Mouse (Mus musculus): ENCODE measurements around the gene Ugt1a2.
"Not testable (repeated sequence)": the region's sequence is repeated elsewhere in the genome, so short reads cannot be mapped to it uniquely, and the experiment has no call there.

The Ugt1a2 gene

DNA sequence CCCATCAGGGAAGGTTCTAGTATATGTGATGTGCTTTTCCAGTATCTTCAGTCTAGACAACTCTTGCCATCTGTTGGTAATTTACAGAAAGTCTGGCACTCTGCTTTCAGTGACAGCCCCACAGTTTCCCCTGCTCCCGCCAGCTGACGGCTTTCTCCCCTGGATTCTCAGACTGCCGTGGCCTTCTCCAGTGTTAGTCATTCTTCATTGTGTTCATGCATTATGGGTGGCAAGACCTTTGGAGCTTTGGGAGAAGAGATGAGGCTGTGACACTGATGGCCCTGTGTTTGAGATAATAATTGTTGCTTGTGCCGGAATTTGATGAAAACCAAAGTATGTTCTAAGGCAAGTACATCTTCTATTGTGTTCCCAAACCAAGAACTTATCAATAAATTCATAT is 18.2 kb downstream of the Ugt1a2 start:
- no peak for DNase-seq

DNA sequence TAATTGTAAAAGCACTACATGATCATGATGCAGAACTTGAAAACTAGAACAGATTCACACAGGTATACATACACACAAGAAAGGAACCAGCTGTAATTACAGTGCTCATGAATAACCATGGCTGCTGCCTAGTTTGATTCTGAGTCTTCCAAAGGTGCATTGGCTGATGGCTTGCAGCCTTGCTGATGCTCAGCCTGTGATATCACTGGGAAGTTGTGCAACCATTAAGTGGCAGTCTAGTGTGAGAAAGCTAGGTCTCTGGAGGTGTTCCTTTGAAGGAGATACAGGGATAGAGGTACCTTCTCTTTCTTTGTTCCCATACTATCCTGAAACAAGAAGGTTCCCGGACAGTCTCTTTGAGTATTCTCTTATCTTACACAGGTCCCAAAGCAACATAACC is 18.7 kb downstream of the Ugt1a2 start:
- DNase-seq, result no peak

DNA sequence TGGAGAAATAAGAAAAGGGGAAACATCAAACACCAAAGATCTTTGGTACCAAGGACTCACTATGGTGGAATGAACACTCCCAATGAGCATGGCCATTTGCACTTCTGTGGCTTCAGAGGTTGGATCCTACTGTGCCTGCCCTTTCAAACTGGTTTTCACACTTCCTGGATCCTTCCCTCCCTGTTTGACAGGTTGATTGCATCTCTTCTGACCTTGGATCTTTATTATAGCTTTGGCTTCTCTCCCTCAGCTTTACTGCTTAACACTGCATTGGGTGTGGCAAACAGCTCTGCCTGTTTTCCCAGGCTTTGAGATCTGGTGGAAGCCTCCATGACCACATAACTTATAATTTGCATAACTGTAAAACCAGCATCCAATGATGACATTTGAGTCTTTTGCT is 19.9 kb downstream of the Ugt1a2 start:
- DNase-seq, result no peak

DNA sequence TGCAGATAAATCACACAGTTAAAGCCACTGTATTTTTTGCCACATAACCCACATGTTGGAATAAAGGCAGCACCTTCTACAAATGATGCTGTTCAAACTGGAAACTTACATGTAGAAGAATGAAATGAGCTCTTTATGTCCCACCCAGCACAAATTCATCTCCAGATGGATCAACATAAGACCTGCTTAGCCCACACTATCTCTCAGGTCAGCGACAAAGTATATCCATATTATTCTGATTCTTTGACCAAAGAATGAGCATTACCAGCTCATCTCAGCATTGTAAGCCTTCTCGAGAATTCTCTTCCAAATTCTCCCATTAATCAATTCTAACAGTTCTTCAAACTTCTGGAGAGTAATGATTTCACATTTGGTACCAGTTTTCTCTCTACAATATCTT is 21.8 kb downstream of the Ugt1a2 start:
- DNase-seq, result no peak

DNA sequence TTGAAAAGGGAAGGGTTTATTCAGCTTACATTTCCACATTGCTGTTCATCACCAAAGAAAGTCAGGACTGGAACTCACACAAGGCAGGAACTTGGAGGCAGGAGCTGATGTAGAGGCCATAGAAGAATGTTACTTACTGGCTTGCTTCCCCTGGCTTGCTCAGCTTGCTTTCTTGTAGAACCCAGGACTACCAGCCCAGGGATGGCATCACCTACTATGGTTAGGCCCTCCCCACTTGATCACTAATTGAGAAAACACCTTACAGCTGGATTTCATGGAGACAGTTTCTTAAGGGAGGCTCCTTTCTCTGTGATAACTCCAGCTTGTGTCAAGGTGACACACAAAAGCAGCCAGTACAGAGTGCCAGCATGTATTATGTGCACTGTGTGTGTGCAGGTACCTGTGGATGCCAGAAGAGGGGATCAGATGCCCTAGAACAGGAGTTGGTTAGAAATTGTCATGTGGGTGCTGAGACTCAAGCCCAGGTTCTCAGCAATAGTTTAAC is 22.7 kb downstream of the Ugt1a2 start:
- not testable (repeated sequence) for DNase-seq

DNA sequence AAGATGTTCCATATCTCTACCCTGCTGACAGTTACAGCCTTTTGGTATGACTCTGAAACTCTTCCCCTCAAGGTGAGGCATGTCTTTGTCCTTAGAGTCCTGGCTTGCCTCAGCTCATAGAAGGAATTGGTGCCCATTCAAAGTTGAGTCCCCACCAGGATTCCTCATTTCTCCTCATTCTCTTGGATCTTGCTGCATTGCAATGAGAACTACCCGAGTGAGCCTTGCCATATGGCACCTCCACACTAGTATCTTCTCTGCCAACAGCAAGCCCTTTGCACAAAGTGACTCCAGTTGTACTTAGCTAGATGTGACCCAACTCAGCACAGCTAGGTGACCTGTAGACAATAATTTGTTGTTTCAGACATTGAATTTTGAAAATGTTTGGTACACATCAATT is 23.2 kb downstream of the Ugt1a2 start:
- DNase-seq, result no peak

DNA sequence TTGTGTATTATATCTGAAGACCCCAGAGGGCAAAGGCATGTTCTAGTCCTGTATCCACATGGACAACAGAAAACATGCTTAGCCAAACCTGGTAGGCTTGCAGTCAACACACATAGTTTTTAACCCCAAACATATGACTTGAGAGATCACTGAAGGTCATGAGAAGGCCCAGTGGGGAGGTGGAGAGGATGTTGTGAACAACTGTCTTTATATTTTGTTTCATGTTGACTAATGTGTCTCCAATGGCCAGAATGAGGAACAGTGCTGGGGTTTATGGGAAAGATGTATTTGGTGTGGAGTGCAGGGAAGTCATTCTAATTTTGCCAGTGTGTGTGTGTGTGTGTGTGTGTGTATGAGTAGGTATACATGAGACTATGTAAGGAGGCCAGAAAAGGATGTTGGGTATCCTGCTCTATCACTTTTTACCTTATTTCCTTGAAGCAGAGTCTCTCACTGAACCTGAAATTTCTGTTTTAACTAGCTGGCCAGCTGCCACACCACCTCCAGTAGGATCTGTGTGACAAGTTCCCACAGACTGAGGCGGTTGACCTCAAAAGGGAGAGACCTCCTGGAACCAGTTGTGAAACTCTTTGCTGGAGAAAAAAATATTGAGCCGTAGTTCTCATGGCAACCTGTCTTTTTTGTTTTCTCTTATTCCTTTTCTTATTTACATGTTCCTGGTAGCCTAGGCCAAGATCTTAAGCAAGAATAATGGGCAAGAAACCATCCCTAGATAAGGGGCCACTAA is 23.8 kb downstream of the Ugt1a2 start:
- no peak for DNase-seq

DNA sequence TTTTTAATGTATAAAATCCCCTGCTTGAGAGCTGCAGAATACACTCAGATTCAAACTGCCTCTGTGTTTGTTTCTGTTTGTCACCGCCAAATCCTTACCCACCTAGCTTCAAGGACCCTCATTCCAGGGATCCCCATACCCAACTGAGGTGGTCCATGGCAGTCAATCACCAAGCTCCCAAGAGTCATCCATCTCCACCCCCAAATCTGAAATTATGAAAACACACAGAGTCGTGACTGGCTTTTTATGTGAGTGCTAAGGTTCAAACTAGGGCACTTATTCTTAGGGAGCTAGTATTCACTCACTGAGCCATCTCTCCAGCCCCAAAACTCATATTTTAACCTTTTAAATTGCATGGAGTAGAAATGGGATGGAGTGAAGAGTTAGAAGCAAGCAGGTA is 24.9 kb downstream of the Ugt1a2 start:
- DNase-seq, result not testable (repeated sequence)

DNA sequence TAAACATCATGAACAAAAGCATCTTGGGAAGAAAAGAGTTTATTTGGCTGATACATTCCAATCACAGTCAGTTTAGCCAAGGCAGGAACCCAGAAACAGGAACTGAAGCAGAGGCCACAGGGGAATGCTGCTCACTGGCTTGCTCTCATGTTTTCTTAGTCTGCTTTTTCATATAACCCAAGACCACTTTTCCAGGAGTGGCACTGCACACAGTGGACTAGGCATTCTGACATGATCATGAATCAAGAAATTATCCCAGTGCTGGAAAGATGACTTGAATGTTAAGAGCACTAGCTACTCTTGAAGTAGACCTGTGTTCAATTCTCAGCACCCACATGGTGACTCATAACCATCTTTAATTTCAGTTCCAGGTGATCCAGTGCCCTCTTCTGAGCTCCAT is 25.3 kb downstream of the Ugt1a2 start:
- DNase-seq, result no peak

DNA sequence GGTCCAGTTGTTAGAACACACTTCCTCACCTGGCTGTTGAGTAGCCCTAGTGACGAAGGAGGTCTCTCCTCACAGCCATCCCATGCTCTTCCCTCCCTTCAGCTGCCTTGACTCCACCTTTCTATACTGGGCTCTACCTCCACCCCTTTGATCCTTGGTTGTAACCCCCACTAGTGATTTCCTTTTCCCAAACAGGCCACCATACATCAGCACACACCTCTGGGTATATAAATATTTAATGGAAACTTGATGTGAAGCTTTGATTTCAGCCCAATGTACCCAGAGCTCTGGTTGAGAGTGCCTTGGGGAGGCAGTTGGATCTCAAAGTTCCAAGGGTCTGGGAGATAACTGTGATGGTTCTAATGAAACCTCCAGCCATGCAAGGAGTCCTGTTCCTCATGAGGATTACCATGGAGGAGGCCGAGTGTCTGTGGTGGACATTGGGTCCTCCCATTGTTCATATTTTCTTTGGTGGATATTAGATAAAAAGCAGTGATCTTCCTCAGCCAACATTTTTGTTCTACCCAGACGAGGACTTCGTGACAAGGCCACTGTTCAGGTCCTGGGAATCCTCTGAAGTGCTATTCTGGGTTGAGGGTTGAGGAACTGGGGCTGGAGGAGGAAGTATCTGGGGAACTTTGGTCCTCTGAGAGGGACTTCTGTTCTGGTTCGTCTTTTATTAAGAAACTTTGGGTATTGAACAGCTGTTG is 26.4 kb downstream of the Ugt1a2 start, which contains the start of gene Mroh2a:
Mroh2a (plus strand) TSS at position 317 of the 710 bp plus-strand sequence.
- DNase-seq, result no peak

DNA sequence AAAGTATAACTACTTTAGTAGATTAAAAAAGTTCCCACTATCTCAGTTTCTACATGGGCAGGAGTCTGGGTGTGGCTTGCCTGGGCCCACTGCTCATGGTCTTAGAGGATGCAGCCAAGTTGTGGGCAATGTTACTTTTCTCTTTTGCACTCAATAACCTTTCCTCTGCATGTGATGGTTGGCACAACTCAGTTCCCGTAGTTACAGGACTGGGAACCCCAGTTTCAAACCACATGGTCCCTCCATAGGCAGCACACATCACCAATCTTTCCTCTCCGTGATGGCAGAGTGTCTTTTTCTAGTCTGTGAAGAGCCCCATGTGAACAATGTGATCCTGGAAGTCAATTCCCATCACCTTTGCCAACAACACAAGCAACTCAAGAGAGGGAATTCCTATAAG is 27.1 kb downstream of the Ugt1a2 start:
- DNase-seq, result no peak

DNA sequence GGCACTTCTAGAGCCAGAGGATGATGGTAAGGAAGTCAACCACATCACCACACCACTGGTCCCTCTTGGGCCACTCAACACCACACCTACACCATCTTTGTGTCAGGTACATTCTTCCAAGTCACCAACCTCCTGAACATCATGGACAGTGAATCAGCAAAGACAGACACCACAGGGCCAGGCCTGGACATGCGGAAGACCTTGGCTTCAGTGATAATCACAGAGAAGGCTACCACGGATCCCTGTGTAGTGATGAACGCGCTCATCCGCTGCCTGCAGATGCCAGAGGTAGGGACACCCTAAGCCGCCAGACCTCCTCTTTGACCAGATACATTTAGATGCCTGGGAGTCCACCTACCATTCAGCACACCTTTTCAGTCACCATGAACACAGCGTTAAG is 27.7 kb downstream of the Ugt1a2 start:
- no peak for DNase-seq

DNA sequence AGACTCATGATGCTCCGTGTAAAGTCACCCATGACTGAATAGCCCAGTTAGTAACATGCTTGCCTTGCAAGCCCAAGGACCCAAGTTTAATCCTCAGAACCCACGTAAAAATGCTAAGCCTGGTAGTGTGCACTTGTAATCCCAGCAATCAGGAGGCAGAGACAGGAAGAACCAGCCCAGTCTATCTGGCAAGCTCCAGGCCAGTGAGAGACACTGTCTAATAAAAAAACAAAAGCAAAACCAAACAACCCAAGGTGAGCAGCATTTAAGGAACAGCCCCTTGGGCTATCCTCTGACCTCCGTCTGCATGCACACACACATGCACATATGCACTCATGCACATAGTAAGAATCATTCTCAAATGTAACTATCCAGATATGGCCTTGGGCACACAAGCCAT is 29.2 kb downstream of the Ugt1a2 start:
- DNase-seq, result no peak

DNA sequence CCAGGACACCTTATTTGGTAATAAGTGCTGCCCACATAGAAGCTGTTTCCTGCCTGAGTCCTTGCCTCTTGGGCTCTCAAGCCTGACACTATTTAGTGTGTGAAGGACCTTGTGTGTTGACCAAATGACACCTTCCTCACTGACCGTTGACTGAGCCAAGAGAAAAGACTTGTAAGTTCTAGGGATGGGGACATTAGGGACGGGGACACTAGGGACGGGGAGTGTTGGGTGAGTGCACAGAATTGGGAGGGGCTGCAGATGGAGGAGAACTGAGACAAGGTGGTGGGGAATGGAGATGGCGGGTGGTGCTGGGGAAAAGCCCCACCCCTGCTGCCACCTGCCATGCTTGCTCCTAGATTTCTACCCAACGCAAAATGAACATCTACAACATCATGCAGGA is 29.6 kb downstream of the Ugt1a2 start:
- DNase-seq, result no peak

DNA sequence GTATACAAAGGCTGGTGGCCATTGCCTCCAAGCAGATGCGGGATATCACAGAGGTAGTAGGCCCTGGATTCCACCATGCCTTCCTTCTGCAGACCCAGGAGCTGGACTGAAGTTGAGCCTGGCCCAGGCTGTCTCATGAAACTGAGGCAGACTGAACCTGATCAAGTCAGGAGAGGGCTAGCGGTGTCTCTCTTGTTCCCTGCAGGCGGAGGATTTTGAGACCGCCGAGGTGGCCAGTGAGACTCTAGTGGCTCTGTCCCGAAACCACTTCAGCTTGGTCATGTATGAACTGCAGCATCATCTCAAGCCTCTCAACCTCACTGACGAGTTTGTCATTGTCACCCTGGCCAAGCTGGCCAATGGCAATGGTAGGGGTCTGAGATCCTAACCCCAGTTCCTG is 30.0 kb downstream of the Ugt1a2 start:
- DNase-seq, result no peak

DNA sequence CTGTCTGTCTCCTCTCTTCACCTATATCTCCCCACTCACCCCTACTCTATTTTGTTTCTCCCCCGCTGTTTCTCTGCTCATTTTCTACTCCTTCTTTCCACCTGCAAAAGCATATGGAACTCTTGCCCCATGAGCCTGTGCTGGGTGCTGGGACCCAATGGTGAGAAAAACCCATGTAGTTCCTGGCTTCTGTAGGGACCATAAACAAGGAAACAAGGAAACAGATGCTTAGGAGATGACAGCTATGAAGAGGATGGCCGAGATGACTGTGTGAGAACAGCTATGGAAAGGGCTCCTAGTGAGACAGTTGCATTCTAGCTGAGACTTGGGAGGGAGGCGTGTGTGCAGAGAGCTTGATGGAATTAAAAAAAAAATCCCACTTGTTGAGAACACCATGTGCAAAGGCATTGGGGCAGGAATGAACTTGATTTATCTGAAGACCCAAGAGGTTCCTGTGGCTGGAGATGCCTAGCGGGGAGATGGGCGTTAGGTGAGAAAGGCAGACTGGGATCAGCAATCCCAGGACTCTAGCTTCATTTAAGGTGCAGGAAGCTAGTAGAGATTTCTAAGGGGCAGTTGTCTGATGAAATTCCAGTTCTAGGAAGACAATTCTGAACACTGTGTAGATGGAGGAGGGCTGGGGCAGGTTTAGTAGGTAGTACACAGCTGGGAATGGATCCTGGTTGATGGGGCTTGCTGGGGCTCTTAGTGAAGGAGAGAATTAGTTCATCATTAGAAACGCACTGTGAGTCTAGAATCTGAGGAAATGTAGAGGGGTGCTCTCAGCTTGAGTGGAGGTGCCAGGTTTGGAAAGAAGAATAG is 30.8 kb downstream of the Ugt1a2 start:
- no peak for DNase-seq

DNA sequence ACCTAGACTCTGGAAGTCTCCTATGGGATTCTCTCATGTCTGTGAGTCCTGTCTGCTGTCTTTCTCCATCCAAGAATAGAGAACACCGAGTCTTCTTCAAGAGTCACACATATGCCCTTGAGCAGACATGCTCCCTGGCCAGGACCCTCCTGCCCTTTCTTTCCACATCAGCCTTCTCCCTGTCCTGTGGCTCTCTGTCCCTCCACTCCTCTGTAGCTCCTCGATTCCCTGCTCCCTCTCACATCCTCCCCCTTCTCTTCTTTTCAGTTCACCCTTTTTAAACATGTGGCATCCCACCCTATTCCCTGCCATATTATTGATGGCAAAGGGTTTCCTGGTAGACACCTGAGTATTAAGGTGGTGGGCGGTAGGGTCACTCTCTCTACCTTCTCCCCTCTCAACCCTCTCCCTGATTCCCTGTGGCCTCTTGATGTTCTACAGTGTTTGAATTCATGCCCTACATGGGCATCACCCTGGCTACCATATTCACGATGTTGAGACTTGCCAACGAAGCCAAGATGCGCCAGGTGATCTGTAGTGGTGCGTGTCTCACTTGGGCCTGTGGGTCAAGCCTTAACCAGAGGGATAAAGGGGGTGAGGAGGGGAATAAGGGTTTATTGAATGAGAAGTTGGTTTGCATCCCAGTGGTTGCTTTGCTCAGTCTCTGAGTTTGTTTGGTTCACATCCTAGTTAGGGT is 31.6 kb downstream of the Ugt1a2 start:
- DNase-seq, result no peak

DNA sequence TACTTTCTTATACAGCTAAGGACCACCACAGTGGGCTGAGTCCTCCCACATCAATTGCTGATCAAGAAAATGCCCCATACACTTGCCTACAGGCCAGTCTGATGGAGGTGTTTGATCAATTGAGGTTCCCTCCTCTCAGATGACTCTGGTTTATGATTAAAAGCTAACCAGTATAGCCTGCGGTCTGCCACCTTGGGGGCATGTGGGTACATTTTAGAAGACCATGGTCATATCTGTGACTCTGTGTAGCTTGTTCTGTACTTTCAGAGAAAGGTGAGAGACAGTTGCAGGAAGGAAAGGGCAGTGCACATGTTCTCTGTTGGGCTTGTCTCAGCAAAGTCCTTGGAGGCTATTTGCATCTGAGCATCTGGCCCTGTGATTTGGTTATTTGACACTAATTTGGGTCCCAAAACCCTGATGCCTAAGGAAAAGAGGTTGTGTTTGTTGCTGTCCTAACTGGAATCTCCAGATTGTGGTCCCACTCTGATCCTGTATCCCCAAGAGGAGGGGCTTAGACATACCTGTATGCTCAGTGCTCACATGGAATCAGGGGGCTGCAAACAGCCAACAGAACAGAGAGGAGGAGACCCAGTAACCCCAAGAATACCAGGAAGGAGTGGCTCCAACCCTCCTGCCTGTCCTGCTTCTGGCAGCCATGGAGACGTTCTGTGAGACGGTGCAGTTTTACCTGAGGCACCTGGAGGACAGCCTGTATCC is 32.4 kb downstream of the Ugt1a2 start:
- DNase-seq, result no peak

DNA sequence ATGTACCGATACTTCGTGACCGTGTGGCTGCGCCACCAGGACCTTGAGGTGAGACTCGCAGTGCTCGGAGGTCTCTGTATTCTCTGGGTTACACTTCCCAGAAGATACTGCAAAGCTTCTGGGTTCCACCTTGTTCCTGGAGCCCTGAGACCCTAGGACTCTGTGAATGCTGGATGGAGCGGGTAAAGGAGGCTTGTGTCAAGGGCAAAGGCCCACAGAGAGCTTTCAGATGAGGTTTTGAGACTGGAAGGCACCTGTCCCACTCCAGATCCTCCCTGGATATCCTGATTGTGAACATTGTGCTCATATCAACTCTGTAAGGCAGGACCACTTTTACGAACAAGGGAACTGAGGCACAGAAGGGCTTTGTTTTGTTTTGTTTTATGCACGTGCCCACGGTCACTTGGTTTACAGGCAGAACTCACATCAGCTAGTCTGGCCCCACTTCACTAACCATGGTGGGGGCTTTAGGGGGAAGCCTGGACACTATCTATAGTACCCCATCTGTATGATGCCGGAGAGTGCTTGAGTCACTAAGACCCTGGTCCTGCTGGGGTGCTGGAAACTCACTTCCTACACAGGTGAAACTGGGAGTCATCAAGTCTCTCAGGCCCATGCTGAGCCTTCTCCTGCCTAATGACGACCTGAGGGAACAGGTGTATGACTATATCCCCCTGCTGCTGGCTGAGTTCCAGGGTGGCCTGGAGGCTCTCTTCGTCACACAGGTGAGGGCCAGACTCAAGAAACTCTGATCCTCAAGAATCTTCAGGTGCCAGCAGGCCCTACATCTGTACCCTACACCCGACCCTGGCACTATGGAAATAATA is 33.2 kb downstream of the Ugt1a2 start:
- no peak for DNase-seq

DNA sequence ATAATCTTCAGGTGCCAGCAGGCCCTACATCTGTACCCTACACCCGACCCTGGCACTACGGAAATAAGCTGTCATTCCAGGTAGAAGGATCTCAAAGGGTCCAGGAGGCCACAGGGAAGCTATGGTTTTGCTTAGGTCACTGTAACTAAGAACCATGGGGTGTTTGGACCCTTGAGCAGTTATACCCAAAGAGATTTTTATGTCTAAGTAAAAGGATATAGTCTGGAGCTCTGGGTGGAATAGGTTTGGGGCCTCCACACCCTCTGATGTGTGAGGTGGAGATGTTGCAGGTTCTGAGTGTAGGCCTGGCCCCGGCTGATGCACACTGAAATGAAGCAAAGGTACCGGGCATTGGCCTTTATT is 33.8 kb downstream of the Ugt1a2 start:
- no peak for DNase-seq

DNA sequence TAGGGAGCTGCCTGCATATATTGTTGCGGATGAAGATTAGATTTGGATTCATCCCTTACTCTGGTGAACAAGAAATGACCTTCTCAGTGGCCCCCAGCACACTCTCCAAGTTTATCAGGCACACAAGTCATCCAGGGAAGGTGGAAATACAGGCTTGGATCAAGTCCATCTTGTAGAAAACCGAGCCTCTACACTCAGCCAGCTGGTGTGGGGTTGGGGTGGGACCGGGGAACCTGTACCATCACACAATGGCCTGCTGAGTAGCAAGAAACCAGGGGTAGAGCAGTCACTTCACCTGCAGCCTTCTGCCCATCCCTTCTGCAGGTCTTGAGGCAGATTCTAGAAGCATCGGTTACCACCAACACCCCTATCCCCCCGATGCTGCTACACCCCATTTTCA is 34.2 kb downstream of the Ugt1a2 start:
- no peak for DNase-seq
